Mouse (Mus musculus): ENCODE data around the gene Capn12.

The Capn12 gene

GRCm38 (mm10) chr7:28921722-28922465, 40.7 kb downstream of the Capn12 start:
- peak; percentile 41 for DNase-seq

GRCm38 (mm10) chr7:28922606-28923005, 41.4 kb downstream of the Capn12 start:
- DNase-seq: no peak

- peak; percentile 51 for DNase-seq
These were observed 42.7 kb downstream of the Capn12 start for GRCm38 (mm10) chr7:28923865-28924291.

- no peak for DNase-seq
These were observed 43.6 kb downstream of the Capn12 start for GRCm38 (mm10) chr7:28924802-28925201.

- peak; percentile 86 for DNase-seq
These were observed 44.1 kb downstream of the Capn12 start for GRCm38 (mm10) chr7:28925317-28925716.

GRCm38 (mm10) chr7:28926172-28926571, 45.0 kb downstream of the Capn12 start:
- peak; percentile 17 for DNase-seq

- DNase-seq: peak; percentile 82
These were observed 48.2 kb downstream of the Capn12 start for GRCm38 (mm10) chr7:28929381-28929780.

- DNase-seq: peak; percentile 34
These were observed 49.3 kb downstream of the Capn12 start for GRCm38 (mm10) chr7:28930320-28931031.

GRCm38 (mm10) chr7:28931032-28931694, 49.9 kb downstream of the Capn12 start:
- DNase-seq: peak; percentile 73

- DNase-seq: peak; percentile 57
These were observed 50.4 kb downstream of the Capn12 start for GRCm38 (mm10) chr7:28931695-28932039.

- peak; percentile 61 for DNase-seq
These were observed 51.3 kb downstream of the Capn12 start for GRCm38 (mm10) chr7:28932421-28933041.

- DNase-seq: peak; percentile 25
These were observed 52.6 kb downstream of the Capn12 start for GRCm38 (mm10) chr7:28933825-28934224.

GRCm38 (mm10) chr7:28936787-28937186, 55.6 kb downstream of the Capn12 start:
- no peak for DNase-seq

- DNase-seq: no peak
These were observed 57.4 kb downstream of the Capn12 start for GRCm38 (mm10) chr7:28938654-28939053.

GRCm38 (mm10) chr7:28939418-28940183, 58.4 kb downstream of the Capn12 start:
- peak; percentile 52 for DNase-seq

- no peak for DNase-seq
These were observed 59.9 kb downstream of the Capn12 start for GRCm38 (mm10) chr7:28941129-28941528.

- DNase-seq: peak; percentile 55
These were observed 60.3 kb downstream of the Capn12 start for GRCm38 (mm10) chr7:28941542-28941941.
